ENCODE assay signal across 9 mouse cellular contexts in genomic region chr14:20398864-20399263, GRCm38 (mm10). TPM values are rescaled to one million over a fixed set of nuclear protein-coding genes. Genes with fewer than 3 reads are reported as not detected.
DNase-seq lines count a peak whose midpoint lies in the region; ATAC-seq lines count a peak whose summit lies in the region.
"Had no signal": no experiment of that assay in that cellular context is flagged by ENCODE, and none has a peak within 500 bp of the region (broad histone marks: within the 10 kb centered on the region; RNA-seq: fewer than 3 reads in every experiment).

No protein-coding gene starts in this region.

- peaks cover 5% of the 10 kb centered on the region; the same call in 1 of the 2 replicates for H3K4me1 ChIP-seq in kidney, embryonic 15.5 days
- H3K4me1 ChIP-seq: embryonic facial prominence, embryonic 15.5 days had no signal

- H3K4me2 ChIP-seq in kidney, embryonic 15.5 days = no peak overlapping the region
- H3K4me2 ChIP-seq: embryonic facial prominence, embryonic 15.5 days; lung, embryonic 15.5 days had no signal

- no peaks in the 10 kb centered on the region for H3K36me3 ChIP-seq in kidney, embryonic 15.5 days
- H3K36me3 ChIP-seq: embryonic facial prominence, embryonic 15.5 days; lung, embryonic 15.5 days had no signal

- WGBS in kidney, embryonic 15.5 days = 45% methylated on average over 4 of the region's 4 CpGs

- no peak overlapping the region for H3K27ac ChIP-seq in kidney, embryonic 15.5 days
- H3K27ac ChIP-seq: embryonic facial prominence, embryonic 15.5 days; lung, embryonic 15.5 days had no signal

- no peaks in the 10 kb centered on the region for H3K27me3 ChIP-seq in kidney, embryonic 15.5 days
- H3K27me3 ChIP-seq: embryonic facial prominence, embryonic 15.5 days; lung, embryonic 15.5 days had no signal

- H3K9ac ChIP-seq in kidney, embryonic 15.5 days = no peak overlapping the region
- H3K9ac ChIP-seq: embryonic facial prominence, embryonic 15.5 days; lung, embryonic 15.5 days had no signal

- no peaks in the 10 kb centered on the region for H3K9me3 ChIP-seq in kidney, embryonic 15.5 days (replicated peaks)
- H3K9me3 ChIP-seq: embryonic facial prominence, embryonic 15.5 days; lung, embryonic 15.5 days had no signal

- no peak for ATAC-seq in kidney, embryonic 15.5 days (replicated peaks; ENCODE audit: low FRiP score)
- ATAC-seq in inflammation-experienced regulatory T-cells, adult 6 months = no peak

- H3K4me3 ChIP-seq in kidney, embryonic 15.5 days (replicated peaks) = no peak overlapping the region
- H3K4me3 ChIP-seq: embryonic facial prominence, embryonic 15.5 days; lung, embryonic 15.5 days had no signal

- DNase-seq in kidney, postnatal 14 days = peak; percentile 45
- peak; percentile 67 to 74 for DNase-seq in B cell, adult 2 months
- peak; percentile 74 for DNase-seq in NIH3T3 (ENCODE audit: low read depth)
- peak; percentile 37 for DNase-seq in lung, postnatal 14 days
- DNase-seq in layer of hippocampus, postnatal 25 days (ENCODE audit: extremely low spot score in 1 of 2, low spot score in 1 of 2) = no peak

RNA-seq across cellular contexts. Expression of gene Mrps16, which starts 5.4 kb away (rescaled TPM):
- 96.5 and 97.3 TPM in 2 replicates for polyA plus RNA-seq in kidney, embryonic 15.5 days (2015; fragmentation: Nextera tagmentation; extraction: Ambion mirVana)
- 100 to 1,000 TPM; 110 to 131 (median 112) TPM for polyA plus RNA-seq in inflammation-experienced regulatory T-cells, adult 6 months (2017; shearing (Covaris generic))
- 10 to 100 TPM; 34.0 to 36.4 TPM for total RNA-seq in layer of hippocampus, postnatal 25 days (2021)

RNA-seq across cellular contexts. Expression of gene Dnajc9, which starts 10.2 kb away (rescaled TPM):
- polyA plus RNA-seq in kidney, embryonic 15.5 days (2015; fragmentation: Nextera tagmentation; extraction: Ambion mirVana) = 180 and 183 TPM in 2 replicates
- 100 to 1,000 TPM; 131 to 179 (median 169) TPM for polyA plus RNA-seq in inflammation-experienced regulatory T-cells, adult 6 months (2017; shearing (Covaris generic))
- 10 to 100 TPM; 25.2 to 27.4 TPM for total RNA-seq in layer of hippocampus, postnatal 25 days (2021)

RNA-seq across cellular contexts. Expression of gene Fam149b, which starts 50.9 kb away (rescaled TPM):
- 34.5 and 40.0 TPM in 2 replicates for polyA plus RNA-seq in kidney, embryonic 15.5 days (2015; fragmentation: Nextera tagmentation; extraction: Ambion mirVana)
- polyA plus RNA-seq in inflammation-experienced regulatory T-cells, adult 6 months (2017; shearing (Covaris generic)) = 10 to 100 TPM; 49.6 to 75.9 (median 55.1) TPM
- 10 to 100 TPM; 42.4 to 51.7 TPM for total RNA-seq in layer of hippocampus, postnatal 25 days (2021)

RNA-seq across cellular contexts. Expression of gene Ecd, which starts 50.9 kb away (rescaled TPM):
- polyA plus RNA-seq in kidney, embryonic 15.5 days (2015; fragmentation: Nextera tagmentation; extraction: Ambion mirVana) = 54.4 and 61.5 TPM in 2 replicates
- polyA plus RNA-seq in inflammation-experienced regulatory T-cells, adult 6 months (2017; shearing (Covaris generic)) = 10 to 100 TPM; 58.1 to 73.3 (median 63.9) TPM
- 10 to 100 TPM; 31.1 to 34.4 TPM for total RNA-seq in layer of hippocampus, postnatal 25 days (2021)

RNA-seq across cellular contexts. Expression of gene Cfap70, which starts 53.2 kb away (rescaled TPM):
- 0.50 and 0.82 TPM in 2 replicates for polyA plus RNA-seq in kidney, embryonic 15.5 days (2015; fragmentation: Nextera tagmentation; extraction: Ambion mirVana)
- not detected for polyA plus RNA-seq in inflammation-experienced regulatory T-cells, adult 6 months (2017; shearing (Covaris generic))
- total RNA-seq in layer of hippocampus, postnatal 25 days (2021) = under 1 TPM; 0.62 to 0.82 TPM

Comparison
In these comparisons a context has a peak if more than half of its experiments do, and no peak if none do; other contexts are left out.
1. DNase-seq: peak in kidney, postnatal 14 days (single experiment), B cell, adult 2 months (2 of 2), NIH3T3 (single experiment) and lung, postnatal 14 days (single experiment); none in layer of hippocampus, postnatal 25 days (0 of 2).